Mouse (Mus musculus) olfactory bulb, adult 2 months (tissue): ENCODE measurements around the gene Snhg11.

Source experiments
- CTCF ChIP-seq: fragments of 200-500 bp; IDR thresholded peaks from 2 replicates; pipeline ENCODE4 v1.5.1; 2012; ENCODE audit warnings: low read depth, mild to moderate bottlenecking, low read length, moderate library complexity; ENCODE audit not compliant: insufficient read depth
- POLR2A ChIP-seq: fragments of 200-500 bp; IDR thresholded peaks from 2 replicates; pipeline ENCODE4 v1.6.1; 2012; ENCODE audit warnings: mild to moderate bottlenecking, low read depth, low read length, moderate library complexity; ENCODE audit not compliant: insufficient read depth

- TF ChIP-seq POLR2A = no peak
- TF ChIP-seq CTCF = no peak
Observed at GRCm38 (mm10) chr2:158354348-158355114, 20.9 kb upstream of the Snhg11 start.
